Mouse (Mus musculus) thymus, adult 2 months (tissue): ENCODE results near the gene 3110040N11Rik. TPM values are rescaled to one million over a fixed set of nuclear protein-coding genes. Genes with fewer than 3 reads are reported as not detected.

Experiments
- DNase-seq: peaks from one replicate; pipeline ENCODE4 v3.0.0; 2021
- H3K27ac ChIP-seq: fragments of 200-500 bp; 2 replicates; pipeline ENCODE4 v1.5.1; 2012; ENCODE audit warnings: low read length, control low read depth; ENCODE audit not compliant: control insufficient read depth, insufficient read depth
- H3K27me3 ChIP-seq: fragments of 200-500 bp; 2 replicates; pipeline ENCODE4 v1.6.1; 2012; ENCODE audit warnings: mild to moderate bottlenecking, low read length, moderate library complexity, mixed read lengths; ENCODE audit not compliant: control insufficient read depth, insufficient read depth
- H3K36me3 ChIP-seq: fragments of 200-500 bp; 2 replicates; pipeline ENCODE4 v1.6.1; 2012; ENCODE audit warnings: mild to moderate bottlenecking, low read length, moderate library complexity; ENCODE audit not compliant: control insufficient read depth, insufficient read depth
- H3K4me1 ChIP-seq: fragments of 200-500 bp; replicated peaks from 2 replicates; pipeline ENCODE4 v1.6.1; 2012; ENCODE audit warnings: low read length; ENCODE audit not compliant: control insufficient read depth, insufficient read depth
- H3K4me3 ChIP-seq: fragments of 200-500 bp; 2 replicates; pipeline ENCODE4 v1.5.1; 2012; ENCODE audit warnings: mild to moderate bottlenecking, low read length, control low read depth, moderate library complexity; ENCODE audit not compliant: control insufficient read depth, insufficient read depth
- CTCF ChIP-seq: fragments of 200-500 bp; IDR thresholded peaks from 2 replicates; pipeline ENCODE4 v1.5.1; 2012; ENCODE audit warnings: mild to moderate bottlenecking, control low read depth, low read length, moderate library complexity, borderline replicate concordance; ENCODE audit not compliant: control insufficient read depth, poor library complexity, insufficient read depth; ENCODE audit errors: extremely low read depth
- POLR2A ChIP-seq: fragments of 200-500 bp; IDR thresholded peaks from 2 replicates; pipeline ENCODE4 v1.6.1; 2012; ENCODE audit warnings: mild to moderate bottlenecking, low read length, control low read depth, moderate library complexity; ENCODE audit not compliant: control insufficient read depth, poor library complexity, insufficient read depth; ENCODE audit errors: extremely low read depth
- WGBS: fragments of 180-500 bp; shearing (Covaris S2); methylation state at CpG from one replicate; pipeline ENCODE4 v1.1.7; 2018; 5-methylcytosine and 5-hydroxymethylcytosine counted together
- polyA plus RNA-seq: library from polyadenylated mRNA; depleted of rRNA; stranded (reverse); fragments of >200 nt; gene quantifications from 2 replicates; pipeline ENCODE4 v1.2.3, GENCODE M21; 2012

The 3110040N11Rik gene
- polyA plus RNA-seq, 1 experiment, result 39.6 TPM

- Histone ChIP-seq H3K27me3 (no peaks in the 10 kb centered on the region), H3K27ac (peak overlapping the region; percentile 15), H3K4me1 (peaks cover 6% of the 10 kb centered on the region), H3K36me3 (no peaks in the 10 kb centered on the region), H3K4me3 (peak overlapping the region; percentile 83)
- WGBS, result 2% methylated on average over 60 of the region's 60 CpGs
- DNase-seq, result peak; percentile 37
- TF ChIP-seq POLR2A (no peak), CTCF (0 out of 2 replicates have a peak, but pooled peaks have one; percentile 11)
Observed at GRCm38 (mm10) chr7:81763110-81763845, 26.0 kb downstream of the 3110040N11Rik start.

GRCm38 (mm10) chr7:81762180-81763109, 26.8 kb downstream of the 3110040N11Rik start, which contains the start of gene Ramac:
Ramac (plus strand) TSS chr7:81762925.
- H3K4me3 ChIP-seq, result peak within 1 kb of the TSS; percentile 83
- H3K27me3 ChIP-seq, result no peaks in the 10 kb centered on the region
- TF ChIP-seq CTCF, result no peak
- peak; percentile 85 for TF ChIP-seq POLR2A
- under 1% methylated on average over 56 of the region's 56 CpGs for WGBS
- DNase-seq, result peak; percentile 84
- H3K36me3 ChIP-seq, result no peaks in the 10 kb centered on the region
- peak within 1 kb of the TSS; percentile 15 for H3K27ac ChIP-seq
- peaks cover 6% of the 10 kb centered on the region for H3K4me1 ChIP-seq

- no peak overlapping the region for H3K4me3 ChIP-seq
- 93% methylated on average over 3 of the region's 3 CpGs for WGBS
- no peak overlapping the region for H3K27ac ChIP-seq
- no peaks in the 10 kb centered on the region for H3K4me1 ChIP-seq
- TF ChIP-seq CTCF (no peak), POLR2A (no peak)
- no peaks in the 10 kb centered on the region for H3K36me3 ChIP-seq
- no peak for DNase-seq
- no peaks in the 10 kb centered on the region; the same call in 1 of the 2 replicates for H3K27me3 ChIP-seq
Observed at GRCm38 (mm10) chr7:81747956-81748355, 41.3 kb downstream of the 3110040N11Rik start.

DNA sequence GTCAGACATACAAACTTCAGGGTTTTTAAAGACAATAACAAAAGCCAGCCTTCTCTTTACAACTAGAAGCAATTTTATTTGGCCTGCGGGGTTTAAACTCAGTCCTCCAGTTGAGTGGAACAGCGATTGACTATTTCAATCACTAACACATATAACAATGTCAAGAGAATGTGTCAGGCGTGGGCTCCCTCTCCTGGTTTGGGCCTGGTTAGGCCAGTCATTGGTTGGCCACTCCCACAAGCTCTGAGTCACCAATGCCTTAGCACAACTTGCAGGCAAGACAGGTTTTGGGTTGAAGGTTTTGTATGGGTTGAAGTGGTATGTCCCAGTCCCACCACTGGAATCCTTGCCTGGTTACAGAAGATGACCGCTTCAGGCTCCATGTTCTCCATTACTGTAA, 45.1 kb downstream of the 3110040N11Rik start:
- WGBS, result 68% methylated on average over 4 of the region's 4 CpGs
- Histone ChIP-seq H3K27ac (no peak overlapping the region), H3K36me3 (no peaks in the 10 kb centered on the region), H3K27me3 (no peaks in the 10 kb centered on the region; the same call in 1 of the 2 replicates), H3K4me1 (no peaks in the 10 kb centered on the region), H3K4me3 (no peak overlapping the region)
- TF ChIP-seq CTCF (no peak), POLR2A (no peak)
- DNase-seq, result no peak

DNA sequence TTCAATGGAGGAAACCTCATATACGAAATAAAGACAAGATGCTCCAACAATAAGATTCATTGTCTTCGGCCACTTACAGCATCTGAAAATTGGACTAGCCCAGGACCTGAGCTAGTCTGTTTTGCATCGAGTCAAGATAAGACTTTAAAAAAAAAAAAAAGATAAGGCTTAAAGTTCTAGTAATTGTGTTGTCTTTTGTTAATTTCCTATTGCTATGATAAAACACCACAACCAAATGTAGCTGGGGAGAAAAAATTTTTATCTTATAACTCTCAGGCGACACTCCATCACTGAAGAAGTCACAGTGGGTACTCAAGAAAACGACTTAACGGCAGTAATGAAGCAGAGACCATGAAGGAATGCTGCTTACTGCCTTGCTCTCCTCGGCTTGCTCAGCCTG, 49.3 kb downstream of the 3110040N11Rik start:
- H3K27me3 ChIP-seq, result no peaks in the 10 kb centered on the region
- DNase-seq, result no peak
- WGBS, result 95% methylated on average over 7 of the region's 7 CpGs
- no peak overlapping the region for H3K27ac ChIP-seq
- H3K4me1 ChIP-seq, result no peaks in the 10 kb centered on the region
- no peaks in the 10 kb centered on the region for H3K36me3 ChIP-seq
- TF ChIP-seq POLR2A (no peak), CTCF (no peak)
- no peak overlapping the region for H3K4me3 ChIP-seq

DNA sequence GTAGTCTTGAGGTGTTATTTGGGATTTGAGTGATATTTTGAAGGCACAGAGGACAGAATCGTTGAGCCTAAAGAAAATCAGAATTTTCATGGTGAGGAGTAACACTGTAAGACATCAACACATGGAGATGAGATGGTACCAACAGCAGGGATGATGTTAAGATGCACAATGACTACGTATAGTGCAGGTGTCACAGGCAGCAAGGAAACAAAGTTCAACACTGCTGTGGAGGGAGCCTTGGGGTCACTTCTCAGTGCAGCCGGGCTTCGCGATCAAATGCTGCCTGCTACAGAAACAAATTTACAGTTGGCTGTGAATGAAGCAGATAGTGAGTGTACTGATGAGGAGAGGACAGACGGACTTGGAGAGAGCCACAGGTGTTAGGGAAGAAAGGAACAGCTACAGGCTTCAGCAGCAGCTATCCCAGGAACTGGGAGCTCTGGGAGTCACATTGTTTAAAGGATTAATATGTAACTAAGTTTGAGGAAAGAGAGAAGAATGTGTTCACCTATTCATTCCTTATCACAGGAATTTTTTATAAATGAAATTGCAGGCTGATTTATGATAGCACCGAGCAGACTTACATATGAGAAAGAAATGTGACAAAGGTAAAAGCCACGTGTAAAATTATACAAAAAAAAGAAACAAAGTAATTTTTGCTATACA, 50.4 kb downstream of the 3110040N11Rik start:
- WGBS, result 87% methylated on average over 8 of the region's 8 CpGs
- Histone ChIP-seq H3K4me1 (no peaks in the 10 kb centered on the region), H3K27me3 (no peaks in the 10 kb centered on the region), H3K27ac (no peak overlapping the region), H3K4me3 (no peak overlapping the region), H3K36me3 (no peaks in the 10 kb centered on the region)
- DNase-seq, result no peak
- no peak for TF ChIP-seq CTCF
- no peak for TF ChIP-seq POLR2A
